Mouse (Mus musculus) ES-E14 (cell line): ENCODE results near the gene Barx1.

Experiments used
- CHD2 ChIP-seq: IDR thresholded peaks from 2 replicates; pipeline ENCODE4 v1.6.1; 2014; ENCODE audit warnings: mild to moderate bottlenecking, low read depth, low read length, inconsistent platforms
- HCFC1 ChIP-seq: IDR thresholded peaks from 2 replicates; pipeline ENCODE4 v1.6.1; 2012; ENCODE audit warnings: low read length, inconsistent platforms, borderline replicate concordance; ENCODE audit not compliant: insufficient read depth
- MAFK ChIP-seq: IDR thresholded peaks from 2 replicates; pipeline ENCODE4 v1.6.1; 2014; ENCODE audit warnings: mild to moderate bottlenecking, low read depth, low read length, inconsistent platforms; ENCODE audit not compliant: insufficient read depth
- ZC3H11A ChIP-seq: IDR thresholded peaks from 2 replicates; pipeline ENCODE4 v1.6.1; 2012; ENCODE audit warnings: low read depth, mild to moderate bottlenecking, inconsistent platforms, low read length, borderline replicate concordance
- ZNF384 ChIP-seq: IDR thresholded peaks from 2 replicates; pipeline ENCODE4 v1.6.1; 2012; ENCODE audit warnings: low read depth, low read length, inconsistent platforms

GRCm38 (mm10) chr13:48661561-48661960 lies 1.2 kb upstream of the Barx1 start:
- TF ChIP-seq CHD2 (no peak), MAFK (no peak), ZC3H11A (no peak), HCFC1 (no peak), ZNF384 (no peak)
